Mouse (Mus musculus) midbrain, postnatal 0 days (tissue): ENCODE measurements around the gene Gm5724. TPM values are rescaled to one million over a fixed set of nuclear protein-coding genes. Genes with fewer than 3 reads are reported as not detected.
A peak's percentile ranks its signal among the peaks of the same experiment; 100 is the strongest.

ENCODE experiments used
- ATAC-seq: fragments of 200-750 bp; cut with Nextera tagmentation; 2 replicates; pipeline ENCODE4 v1.8.0; 2017; ENCODE audit warnings: moderate number of reproducible peaks, mild to moderate bottlenecking, moderate TSS enrichment, moderate library complexity; ENCODE audit not compliant: low FRiP score
- DNase-seq: peaks from one replicate; pipeline ENCODE4 v3.0.0-alpha.2; 2015; ENCODE audit warnings: low spot score
- H3K27ac ChIP-seq: fragments of 300-500 bp; sonication (generic); 2 replicates; pipeline ENCODE4 v1.5.1; 2014; ENCODE audit warnings: low read depth, mild to moderate bottlenecking, low read length, mixed read lengths
- H3K27me3 ChIP-seq: fragments of 300-500 bp; sonication (generic); 2 replicates; pipeline ENCODE4 v1.6.1; 2014; ENCODE audit warnings: low read length, control low read depth, mixed read lengths; ENCODE audit not compliant: insufficient read depth
- H3K36me3 ChIP-seq: fragments of 300-500 bp; sonication (generic); 2 replicates; pipeline ENCODE4 v1.6.1; 2014; ENCODE audit warnings: low read length, control low read depth, mixed read lengths; ENCODE audit not compliant: insufficient read depth
- H3K4me1 ChIP-seq: fragments of 300-500 bp; sonication (generic); 2 replicates; pipeline ENCODE4 v1.6.1; 2014; ENCODE audit warnings: mild to moderate bottlenecking, control low read depth, antibody characterized with exemption, low read length, mixed read lengths; ENCODE audit not compliant: insufficient read depth
- H3K4me2 ChIP-seq: fragments of 300-500 bp; sonication (generic); 2 replicates; pipeline ENCODE4 v1.6.1; 2014; ENCODE audit warnings: low read depth, mild to moderate bottlenecking, low read length, mixed read lengths; ENCODE audit not compliant: poor library complexity, severe bottlenecking
- H3K4me3 ChIP-seq: fragments of 300-500 bp; sonication (generic); 2 replicates; pipeline ENCODE4 v1.5.1; 2014; ENCODE audit warnings: low read depth, mild to moderate bottlenecking, low read length, moderate library complexity
- H3K9ac ChIP-seq: fragments of 300-500 bp; sonication (generic); replicated peaks from 2 replicates; pipeline ENCODE4 v1.6.1; 2014; ENCODE audit warnings: mild to moderate bottlenecking, low read length, moderate library complexity, mixed read lengths; ENCODE audit not compliant: poor library complexity, severe bottlenecking
- H3K9me3 ChIP-seq: fragments of 300-500 bp; sonication (generic); 2 replicates; pipeline ENCODE4 v1.6.1; 2016; ENCODE audit warnings: low read length, control low read depth
- CTCF ChIP-seq: IDR thresholded peaks from 2 replicates; pipeline ENCODE4 v1.5.1; 2016; ENCODE audit warnings: antibody characterized with exemption, mild to moderate bottlenecking
- WGBS: fragments of 180-500 bp; shearing (Covaris S2); extraction: QIAGEN DNeasy Blood & Tissue Kit; methylation state at CpG from one replicate; pipeline ENCODE4 v1.1.7; 2014; 5-methylcytosine and 5-hydroxymethylcytosine counted together
- polyA plus RNA-seq: library from polyadenylated mRNA; unstranded; fragments of >200 nt; fragmentation: Nextera tagmentation; extraction: Ambion mirVana; gene quantifications from 2 replicates; pipeline ENCODE4 v1.2.1, GENCODE M21; 2015
- total RNA-seq: library from RNA; depleted of rRNA; stranded (reverse); fragments of >200 nt; gene quantifications from 2 replicates; pipeline ENCODE4 v1.2.3, GENCODE M21; 2014; rRNA removed

The Gm5724 gene
- not detected in 2 replicates for total RNA-seq
- polyA plus RNA-seq, result not detected in 2 replicates

- no peak within 1 kb of the TSS for H3K4me2 ChIP-seq
- no peak for TF ChIP-seq CTCF
- 83% methylated on average over 3 of the region's 3 CpGs for WGBS
- H3K27ac ChIP-seq, result no peak within 1 kb of the TSS
- H3K4me3 ChIP-seq, result no peak within 1 kb of the TSS
- H3K9me3 ChIP-seq, result no peaks in the 10 kb centered on the region
- H3K9ac ChIP-seq, result no peak within 1 kb of the TSS
- H3K4me1 ChIP-seq, result no peaks in the 10 kb centered on the region
- ATAC-seq, result no peak
- H3K36me3 ChIP-seq, result no peaks in the 10 kb centered on the region
- H3K27me3 ChIP-seq, result no peaks in the 10 kb centered on the region
- DNase-seq, result no peak
These were observed at the start of gene Gm5724 for GRCm38 (mm10) chr6:141773710-141774109. TSS of gene Gm5724 (minus strand) at chr6:141773810.

GRCm38 (mm10) chr6:141797837-141798236 lies 24.2 kb upstream of the Gm5724 start:
- H3K27ac ChIP-seq, result no peak overlapping the region
- WGBS, result 27% methylated on average over 1 of the region's 1 CpGs
- H3K27me3 ChIP-seq, result no peaks in the 10 kb centered on the region
- ATAC-seq (no peak), DNase-seq (peak; percentile 67)
- no peaks in the 10 kb centered on the region for H3K9me3 ChIP-seq
- H3K4me3 ChIP-seq, result no peak overlapping the region
- no peaks in the 10 kb centered on the region for H3K4me1 ChIP-seq
- no peak overlapping the region for H3K9ac ChIP-seq
- no peaks in the 10 kb centered on the region for H3K36me3 ChIP-seq
- peak; percentile 65 for TF ChIP-seq CTCF
- no peak overlapping the region for H3K4me2 ChIP-seq

GRCm38 (mm10) chr6:141774476-141774875 lies 866 bp upstream of the Gm5724 start:
- TF ChIP-seq CTCF, result no peak
- Histone ChIP-seq H3K4me3 (no peak overlapping the region), H3K27ac (no peak overlapping the region), H3K4me2 (no peak overlapping the region), H3K9me3 (no peaks in the 10 kb centered on the region), H3K9ac (no peak overlapping the region), H3K36me3 (no peaks in the 10 kb centered on the region), H3K4me1 (no peaks in the 10 kb centered on the region), H3K27me3 (no peaks in the 10 kb centered on the region)
- no peak for ATAC-seq
- WGBS, result 63% methylated on average over 2 of the region's 2 CpGs
- DNase-seq, result peak; percentile 5

GRCm38 (mm10) chr6:141691246-141691645 lies 82.4 kb downstream of the Gm5724 start:
- ATAC-seq, result no peak

GRCm38 (mm10) chr6:141687008-141687407 lies 86.6 kb downstream of the Gm5724 start:
- H3K9ac ChIP-seq, result no peak overlapping the region
- H3K9me3 ChIP-seq, result no peaks in the 10 kb centered on the region
- no peaks in the 10 kb centered on the region for H3K36me3 ChIP-seq
- no peak overlapping the region for H3K4me3 ChIP-seq
- no peak for TF ChIP-seq CTCF
- no peaks in the 10 kb centered on the region for H3K4me1 ChIP-seq
- ATAC-seq (no peak), DNase-seq (no peak)
- no peaks in the 10 kb centered on the region for H3K27me3 ChIP-seq
- H3K27ac ChIP-seq, result no peak overlapping the region
- 74% methylated on average over 4 of the region's 4 CpGs for WGBS
- H3K4me2 ChIP-seq, result no peak overlapping the region

More at GRCm38 (mm10) chr6:141691246-141691645, 82.4 kb downstream of the Gm5724 start:
- Histone ChIP-seq H3K36me3 (no peaks in the 10 kb centered on the region), H3K4me2 (no peak overlapping the region), H3K4me3 (no peak overlapping the region), H3K9ac (no peak overlapping the region), H3K9me3 (no peaks in the 10 kb centered on the region), H3K27me3 (no peaks in the 10 kb centered on the region), H3K27ac (no peak overlapping the region), H3K4me1 (no peaks in the 10 kb centered on the region)
- DNase-seq, result no peak
- TF ChIP-seq CTCF, result no peak

Other genes starting within 250 kb of the Gm5724 start
- 28.6 and 31.8 TPM in 2 replicates for gene Slco1c1, start 249.4 kb downstream of the Gm5724 start, total RNA-seq
- 24.8 and 25.0 TPM in 2 replicates for gene Slco1c1, start 249.4 kb downstream of the Gm5724 start, polyA plus RNA-seq
- gene Slco1b2, start 144.3 kb downstream of the Gm5724 start, total RNA-seq, result not detected in 2 replicates
- gene Slco1b2, start 144.3 kb downstream of the Gm5724 start, polyA plus RNA-seq, result not detected in 2 replicates
- gene Slco1a4, start 82.4 kb upstream of the Gm5724 start, total RNA-seq, result 1.8 and 2.6 TPM in 2 replicates
- 1.8 and 3.1 TPM in 2 replicates for gene Slco1a4, start 82.4 kb upstream of the Gm5724 start, polyA plus RNA-seq
- not detected in 2 replicates for gene Slco1a1, start 173.2 kb upstream of the Gm5724 start, total RNA-seq
- gene Slco1a1, start 173.2 kb upstream of the Gm5724 start, polyA plus RNA-seq, result not detected in 2 replicates
- 0.24 TPM in 1 of 2 replicates, not detected in the other for gene Gm6614, start 237.6 kb upstream of the Gm5724 start, total RNA-seq
- gene Gm6614, start 237.6 kb upstream of the Gm5724 start, polyA plus RNA-seq, result not detected in 2 replicates